Mouse (Mus musculus): ENCODE measurements at regions not wholly inside any gene's neighbourhood (a gene's known extent, or its start where the extent isn't known, plus 50 kb on each side); places are given as distances from the start of the nearest gene placed in this dataset.

DNA sequence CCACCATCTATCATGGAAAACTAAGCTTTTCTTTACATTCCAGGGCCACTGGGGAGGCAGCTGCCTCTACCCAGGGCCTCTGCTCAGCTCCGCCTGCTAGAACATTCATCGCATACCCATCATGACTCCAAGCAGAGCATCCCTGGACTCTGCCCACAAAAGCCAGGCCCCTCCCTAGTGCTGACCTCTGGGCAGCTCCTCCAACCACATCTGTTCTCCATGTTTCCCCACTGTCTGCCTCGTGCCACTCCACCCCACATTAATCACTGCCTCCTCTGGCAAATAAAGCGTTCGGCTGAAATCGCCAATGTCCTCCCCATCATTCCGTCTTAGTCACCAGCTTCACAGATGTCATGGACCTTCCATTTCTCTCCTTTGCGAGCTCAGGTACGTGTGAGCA is 96.2 kb upstream of the Cops8 start:
- DNase-seq, result no peak

DNA sequence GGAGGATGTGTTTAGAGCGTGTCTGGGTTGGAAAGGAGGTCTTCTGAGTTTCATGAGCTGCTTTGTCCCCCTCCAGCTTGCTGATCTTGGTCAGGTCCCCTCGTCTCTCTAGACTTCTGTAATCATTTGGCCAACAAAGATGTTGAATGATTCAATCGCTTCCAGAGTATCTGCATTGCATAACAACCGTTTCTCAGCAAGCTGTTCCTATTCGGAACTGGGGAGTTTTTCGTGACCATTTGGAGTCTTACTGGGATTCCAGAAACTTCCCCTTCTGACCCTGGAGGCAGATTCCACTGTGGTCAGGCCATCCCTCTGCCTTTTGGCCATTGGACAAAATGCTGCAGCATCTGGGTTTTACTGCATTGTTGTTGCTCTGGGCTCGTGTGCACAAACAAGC is 93.4 kb upstream of the Cops8 start:
- no peak for DNase-seq

DNA sequence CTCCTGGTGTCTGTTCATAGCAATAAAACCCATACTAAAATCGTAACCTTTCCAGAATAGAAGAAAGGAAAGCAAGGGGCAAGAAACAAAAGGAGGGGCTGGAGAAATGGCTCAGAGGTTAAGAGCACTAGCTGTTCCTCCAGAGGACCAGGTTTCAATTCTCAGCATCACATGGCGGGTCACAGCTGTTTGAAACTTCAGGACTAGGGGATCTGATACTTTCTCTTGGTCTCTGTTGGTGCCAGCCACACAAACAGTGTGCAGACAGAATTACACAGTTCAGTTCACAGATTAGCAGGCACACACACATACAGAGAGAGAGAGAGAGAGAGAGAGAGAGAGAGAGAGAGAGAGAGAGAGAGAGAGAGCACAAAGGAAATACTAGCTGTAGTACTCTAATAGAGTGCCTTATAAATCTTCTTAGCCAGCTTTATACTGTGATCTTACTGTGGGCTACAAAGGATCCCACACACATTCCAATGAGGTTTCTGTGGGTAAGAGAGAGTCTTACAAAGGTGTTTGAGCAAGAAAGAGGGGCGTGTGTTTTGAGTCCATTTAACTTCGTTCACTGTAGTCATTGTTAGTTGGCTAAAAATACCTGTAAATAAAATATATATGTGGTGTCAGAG is 89.2 kb upstream of the Cops8 start:
- DNase-seq, result no peak

DNA sequence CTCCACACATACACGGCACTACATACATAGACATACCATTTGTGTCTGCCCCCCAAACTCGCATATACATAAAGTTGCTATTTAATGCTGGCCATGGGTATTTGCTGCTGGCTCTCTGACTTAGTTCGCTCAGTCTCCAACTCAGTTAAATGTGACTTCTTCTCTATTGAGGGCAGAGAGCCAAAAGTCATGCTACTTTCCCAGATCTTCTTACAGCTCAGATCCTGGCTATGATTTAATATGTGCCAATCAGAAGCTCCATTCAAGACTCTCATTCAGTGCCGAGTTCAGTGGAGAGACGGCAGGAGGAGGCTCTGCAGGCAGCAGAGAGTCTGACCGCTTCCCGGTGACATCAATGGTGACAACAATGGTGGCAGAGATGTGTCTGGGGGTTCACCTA is 88.6 kb upstream of the Cops8 start:
- DNase-seq, result no peak

DNA sequence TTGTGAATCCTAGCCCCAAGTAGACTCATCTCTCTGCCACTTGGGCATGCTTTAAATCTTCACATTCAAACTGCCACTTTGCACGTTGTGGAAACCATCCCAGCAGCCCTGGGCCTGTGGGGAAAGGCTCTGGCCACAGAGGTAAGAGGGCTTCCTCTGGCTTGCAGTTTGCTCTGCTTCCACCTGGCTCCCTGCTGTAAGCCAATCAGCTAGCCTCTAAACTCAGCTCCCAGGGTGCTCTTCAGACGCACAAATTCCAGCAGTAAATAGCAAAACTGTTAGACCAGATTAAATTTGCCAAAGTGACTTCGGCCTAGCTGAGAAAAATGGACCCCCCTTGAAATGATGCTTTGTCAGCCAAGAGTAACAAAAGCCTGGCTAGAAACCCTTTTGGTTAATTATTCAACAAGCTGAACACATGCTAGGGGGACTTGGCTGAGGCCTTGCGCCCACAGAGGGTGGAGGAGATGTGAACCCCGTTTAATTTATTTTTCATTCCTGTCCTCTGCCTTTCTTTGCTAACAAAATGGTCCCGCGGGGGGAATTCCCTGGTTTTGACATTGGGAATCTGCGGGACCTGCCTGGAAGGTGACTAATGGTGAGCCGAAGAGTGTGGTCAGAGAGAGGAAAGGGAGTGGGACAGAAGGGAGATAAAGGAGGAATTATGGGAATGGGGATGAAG is 84.1 kb upstream of the Cops8 start:
- no peak for DNase-seq

DNA sequence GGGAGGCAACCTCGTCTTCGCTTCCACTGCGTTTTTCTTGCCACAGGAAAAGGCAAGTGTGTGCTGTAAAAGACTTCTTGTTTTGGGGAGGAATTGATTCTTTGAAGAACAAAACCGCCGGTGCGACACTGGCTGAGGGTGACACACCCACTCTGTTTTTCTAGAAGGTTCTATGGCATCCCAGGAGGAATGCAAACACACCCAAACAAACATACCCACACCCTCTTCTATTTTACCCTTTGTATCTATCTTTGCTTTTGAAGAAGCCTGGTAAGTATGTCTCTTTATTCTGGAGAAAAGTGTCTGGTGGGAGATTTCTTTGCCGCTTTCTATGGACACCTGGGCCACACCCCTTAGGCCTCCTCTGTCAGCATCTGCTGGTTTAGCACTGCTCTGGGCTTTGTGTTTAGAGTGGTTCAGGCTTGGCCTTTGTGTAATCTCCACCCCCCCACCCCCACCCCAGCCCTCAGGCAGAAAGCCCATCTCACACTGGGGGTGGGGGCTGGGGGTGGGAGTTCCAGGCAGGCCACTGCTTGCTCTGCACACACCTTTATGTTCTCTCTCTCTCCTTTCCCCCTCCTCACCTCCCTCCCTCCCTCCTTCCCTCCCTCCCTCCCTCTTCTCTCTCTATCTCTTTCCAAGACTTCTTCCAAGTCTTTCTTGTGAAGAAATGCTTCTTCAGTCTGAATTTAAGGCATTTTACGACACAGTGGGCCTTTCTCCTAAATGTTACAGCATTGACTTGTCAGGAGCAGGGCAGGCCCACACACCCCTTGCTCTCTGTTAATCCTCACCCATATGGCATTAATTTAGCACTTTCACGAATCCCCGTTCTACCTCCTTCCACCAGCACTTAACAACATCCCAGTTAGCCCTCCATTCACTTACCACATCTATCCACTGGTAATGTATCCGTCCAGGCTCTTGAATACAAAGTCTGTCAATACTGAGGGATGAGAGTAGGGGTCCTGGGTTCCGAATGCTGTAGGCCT is 83.2 kb upstream of the Cops8 start:
- no peak for DNase-seq

DNA sequence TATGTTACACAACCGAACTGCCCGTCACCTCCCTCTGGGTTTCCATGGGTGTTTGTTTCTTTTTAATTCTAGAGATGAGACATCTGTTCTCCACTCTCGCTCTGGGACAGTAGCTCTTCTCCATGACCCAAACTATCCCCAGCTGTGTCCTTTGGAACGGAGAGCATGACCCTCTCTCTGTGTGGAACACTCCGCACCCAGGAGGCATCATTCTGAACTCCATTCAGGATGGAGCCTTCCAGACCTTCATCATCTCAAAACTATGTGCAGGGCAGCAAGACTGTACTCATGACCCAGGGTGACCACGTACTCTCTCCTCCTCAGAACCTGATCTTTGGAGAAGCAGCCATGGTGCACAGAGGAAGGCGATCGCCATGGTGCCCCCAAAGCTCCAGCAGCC is 80.5 kb upstream of the Cops8 start:
- DNase-seq, result no peak

DNA sequence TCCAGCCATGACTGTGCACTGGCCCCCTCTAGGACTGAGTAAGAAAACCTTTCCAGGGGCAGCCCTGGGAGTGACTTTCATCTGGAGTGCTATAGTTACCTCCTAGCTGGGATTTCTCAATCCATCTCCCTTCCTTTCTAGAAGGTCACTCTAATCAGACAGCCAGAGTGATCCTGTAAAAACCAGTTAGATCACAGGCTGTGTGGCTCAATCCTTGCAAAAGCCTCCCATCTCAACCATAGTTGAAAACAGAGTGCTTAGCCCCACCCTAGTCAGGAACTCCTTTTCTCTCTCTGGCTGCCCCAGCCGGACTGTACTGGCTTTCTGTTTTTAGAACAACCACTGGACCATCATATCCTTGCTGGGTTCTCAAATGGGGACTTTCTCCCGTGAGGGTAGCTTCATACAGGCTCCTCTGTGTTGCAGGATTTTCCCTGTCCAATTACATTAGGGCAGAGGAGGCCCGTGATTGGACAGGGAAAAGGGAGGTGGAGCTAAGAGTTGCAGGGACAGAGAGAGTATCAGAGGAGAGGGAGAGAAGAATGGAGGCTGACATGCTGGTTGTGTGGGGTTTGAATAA is 78.0 kb upstream of the Cops8 start:
- DNase-seq, result no peak

DNA sequence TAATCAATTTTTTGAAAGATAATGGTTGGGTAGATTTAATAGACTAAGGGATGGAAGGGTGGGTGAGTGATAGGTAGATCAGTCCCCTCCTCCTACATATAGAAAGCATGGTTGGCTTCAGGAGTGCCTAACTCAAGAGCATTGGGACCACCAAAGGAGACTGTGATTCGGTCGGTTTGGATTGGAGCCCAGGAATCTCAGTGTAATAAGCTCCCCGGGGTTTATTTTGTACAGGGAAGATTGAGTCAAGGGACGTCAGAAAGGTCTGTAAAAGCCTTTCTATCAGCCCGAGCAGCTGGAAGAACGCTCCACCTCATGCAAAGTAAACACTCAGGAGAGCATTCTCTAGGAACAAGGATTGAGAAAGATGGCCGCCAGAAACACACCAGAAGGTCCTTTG is 76.5 kb upstream of the Cops8 start:
- no peak for DNase-seq

DNA sequence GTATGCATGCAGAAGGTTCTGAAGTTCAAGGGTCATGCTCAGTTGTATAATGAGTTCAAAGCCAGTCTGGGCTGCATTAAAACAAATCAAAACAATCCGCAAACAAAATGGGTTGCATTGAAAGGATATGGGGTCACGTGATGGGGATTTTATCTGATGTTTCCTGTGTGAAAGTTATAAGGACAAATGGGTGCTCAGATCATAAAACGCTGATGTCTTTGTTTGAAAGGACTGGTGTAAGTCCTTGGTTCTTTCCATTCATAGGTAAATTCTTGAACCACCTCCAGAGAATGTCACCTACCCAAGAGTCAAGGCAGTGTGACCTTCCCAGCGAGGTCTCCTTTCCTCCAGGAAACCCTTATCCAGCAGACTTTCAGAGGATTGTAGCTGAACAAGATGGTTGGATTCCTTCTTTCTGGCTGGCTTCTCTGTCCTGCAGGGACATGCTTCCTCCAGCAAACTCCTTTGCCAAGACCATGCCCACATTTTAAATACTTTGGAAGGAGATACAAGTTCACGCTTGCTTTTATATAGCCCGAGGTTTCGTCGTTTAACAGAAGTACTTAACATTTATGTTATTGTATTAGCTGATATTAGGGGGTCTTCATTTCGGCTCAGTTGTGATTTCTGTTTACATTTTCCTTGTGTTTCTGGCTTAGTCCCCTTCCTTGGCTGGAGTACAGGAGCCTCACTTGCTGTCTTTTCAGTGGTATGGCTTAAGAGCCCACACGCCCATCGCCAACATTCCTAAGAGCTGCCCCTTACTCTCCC is 74.6 kb upstream of the Cops8 start:
- no peak for DNase-seq

DNA sequence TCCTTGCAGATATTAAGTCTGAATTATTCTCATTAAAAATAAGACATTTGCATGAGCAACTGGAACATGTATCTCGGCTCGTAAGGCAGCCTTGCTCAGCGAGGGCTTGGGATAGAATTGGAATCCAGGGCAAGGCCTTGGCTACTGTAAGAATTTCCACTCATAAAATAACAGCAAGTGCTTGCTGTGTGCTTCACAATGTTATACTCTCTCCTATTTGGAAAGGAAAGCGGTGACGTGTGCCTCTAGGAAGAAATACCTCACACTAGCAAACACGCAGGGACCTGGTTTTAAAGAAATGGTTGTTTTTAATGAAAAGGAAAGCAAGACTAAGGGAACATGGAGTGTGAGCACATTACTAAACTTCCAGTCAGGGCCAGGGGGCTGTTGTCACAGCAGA is 69.3 kb upstream of the Cops8 start:
- DNase-seq, result no peak

DNA sequence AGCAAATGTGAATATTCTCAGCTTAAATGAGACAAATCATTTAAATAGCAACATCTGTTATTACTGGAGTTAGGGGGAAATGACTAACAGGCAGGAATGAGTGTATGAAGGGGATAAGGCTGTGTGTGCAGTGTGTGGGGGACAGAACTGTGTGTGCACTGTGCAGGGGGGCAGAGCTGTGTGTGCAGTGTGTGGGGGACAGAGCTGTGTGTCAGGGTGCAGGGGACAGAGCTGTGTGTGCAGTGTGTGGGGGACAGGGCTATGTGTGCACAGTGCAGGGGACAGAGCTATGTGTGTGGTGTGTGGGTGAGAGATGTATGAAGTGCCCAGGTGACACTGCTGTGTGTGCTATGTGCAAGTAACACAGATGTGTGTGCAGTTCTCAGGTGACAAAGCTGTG is 66.7 kb upstream of the Cops8 start:
- no peak for DNase-seq

DNA sequence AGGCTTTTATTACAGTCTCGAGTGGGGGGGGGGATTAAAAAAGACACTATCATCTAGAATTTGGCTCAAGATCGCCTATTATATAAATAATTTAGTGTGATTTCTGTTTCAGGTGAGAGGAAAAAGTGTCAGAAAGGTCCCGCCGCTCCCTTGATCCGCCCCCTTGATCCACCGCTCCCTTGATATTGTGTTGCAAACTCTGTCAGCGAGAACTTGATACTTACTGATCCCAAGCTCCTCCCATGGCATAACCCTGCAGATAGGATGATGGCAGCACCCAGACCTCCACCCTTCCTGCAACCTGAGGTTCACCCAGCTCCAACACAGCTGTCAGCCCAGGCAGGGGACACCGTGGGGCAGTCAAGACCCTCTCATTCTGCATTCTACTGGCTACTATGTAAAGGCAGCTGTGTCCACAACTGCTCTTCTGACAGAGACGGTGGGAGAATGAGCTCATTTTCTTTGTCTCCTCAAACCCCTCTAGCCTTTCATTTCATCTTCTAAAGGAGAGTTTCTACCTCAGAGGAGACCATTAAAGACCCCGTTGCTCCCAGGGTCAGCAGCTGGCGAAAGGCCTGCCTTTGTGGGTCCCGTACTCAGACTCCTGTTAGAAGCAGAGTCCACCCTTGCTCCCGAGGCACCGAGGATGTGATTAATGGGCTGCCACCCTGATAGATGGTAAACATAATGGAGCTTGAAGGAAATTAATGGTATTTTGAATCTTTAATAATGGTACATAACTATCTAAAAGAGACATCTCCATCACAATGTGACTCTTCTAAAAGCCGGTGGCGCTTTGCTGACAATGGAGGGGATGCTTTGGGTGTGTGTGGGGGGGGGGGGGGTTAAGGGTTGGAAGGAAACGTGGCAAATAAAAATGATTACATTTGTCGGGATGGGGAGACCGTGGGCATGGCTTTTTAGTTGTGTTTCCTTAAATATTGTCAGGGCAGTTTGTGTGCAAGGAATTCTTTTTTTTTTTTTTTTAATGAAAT is 58.7 kb upstream of the Cops8 start:
- no peak for DNase-seq

DNA sequence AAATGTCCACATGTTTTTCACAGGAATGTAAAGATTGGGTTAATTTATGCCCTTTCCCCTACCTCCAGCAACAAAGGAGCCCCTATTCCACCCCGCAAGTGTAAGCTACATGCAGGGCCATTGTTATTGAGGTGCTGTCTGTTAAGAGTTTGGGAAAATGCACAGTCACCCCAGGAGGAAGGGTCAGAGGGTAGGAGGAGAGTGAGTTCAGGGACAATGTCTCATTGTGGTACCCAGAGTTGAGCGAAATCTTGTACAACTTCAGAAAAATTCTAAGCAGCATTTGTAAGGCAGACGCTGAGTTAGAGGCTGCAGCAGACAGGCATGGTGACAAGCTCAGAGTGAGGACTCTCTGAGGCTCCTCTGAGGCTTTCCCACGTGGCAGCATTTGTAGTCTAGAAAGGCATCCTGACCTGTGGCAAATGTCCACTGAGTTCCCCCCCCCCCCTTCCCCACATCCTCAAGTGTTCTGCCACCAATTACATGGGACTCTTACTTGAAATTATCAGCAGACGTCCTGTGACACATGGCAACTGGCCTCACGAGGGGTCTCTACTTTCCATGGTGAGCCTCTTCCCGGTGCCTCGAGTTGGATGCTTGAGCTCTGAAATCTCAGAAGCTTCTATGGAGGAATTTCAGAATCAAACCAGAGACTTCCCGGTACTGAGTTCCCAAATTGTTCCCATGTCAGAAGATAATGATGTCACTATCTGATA is 57.8 kb upstream of the Cops8 start:
- DNase-seq, result no peak

DNA sequence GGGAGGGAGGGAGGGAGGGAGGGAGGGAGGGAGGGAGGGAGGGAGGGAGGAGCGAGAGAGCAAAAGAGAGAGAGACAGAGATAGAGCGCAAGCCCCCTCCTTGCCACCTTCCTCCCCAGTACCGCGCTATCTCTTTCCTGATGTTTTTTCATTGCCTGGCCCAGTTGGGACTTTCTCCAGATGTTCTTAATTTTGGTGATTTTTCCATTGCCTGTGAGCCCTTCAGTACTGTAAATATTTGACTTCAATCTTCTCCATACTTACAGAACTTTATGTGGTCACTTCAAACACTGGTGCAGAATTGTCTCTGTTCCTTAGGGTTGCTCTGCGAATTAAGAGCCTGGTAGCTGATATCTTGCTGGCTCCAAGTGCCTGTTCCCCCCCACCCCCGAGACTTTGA is 50.1 kb upstream of the Cops8 start:
- DNase-seq, result no peak

Data from adrenal gland, postnatal 25 days (tissue).